Mouse (Mus musculus): Measurements from ENCODE around the gene Cep95. TPM values are rescaled to one million over a fixed set of nuclear protein-coding genes. Genes with fewer than 3 reads are reported as not detected.

Gene Cep95
- polyA plus RNA-seq, 1 experiment from 2014 or later = 10.0 TPM

GRCm38 (mm10) chr11:106766611-106767162 lies 22.4 kb upstream of the Cep95 start:
- Histone ChIP-seq H3K36me3 (ENCODE audit: control insufficient read depth, insufficient read depth) (peaks cover 41% of the 10 kb centered on the region), H3K9ac (ENCODE audit: low read depth, low read length) (no peak overlapping the region), H3K9me3 (replicated peaks; ENCODE audit: control insufficient read depth, low read length) (no peaks in the 10 kb centered on the region), H3K4me1 (ENCODE audit: control insufficient read depth, low read depth, low read length) (no peaks in the 10 kb centered on the region; the same call in none of the 2 replicates), H3K4me3 (ENCODE audit: low read depth, low read length) (no peak overlapping the region), H3K27ac (ENCODE audit: low read length) (no peak overlapping the region), H3K4me2 (ENCODE audit: low read depth, low read length) (no peak overlapping the region), H3K27me3 (ENCODE audit: control insufficient read depth, insufficient read depth, low read depth, low read length) (no peaks in the 10 kb centered on the region)
- no peak for ATAC-seq (ENCODE audit: low read depth)
- WGBS (ENCODE audit: insufficient replicate concordance) = 79% methylated on average over 4 of the region's 4 CpGs

- H3K4me2 ChIP-seq (ENCODE audit: low read depth, low read length) = no peak overlapping the region
- H3K27me3 ChIP-seq (ENCODE audit: control insufficient read depth, insufficient read depth, low read depth, low read length) = no peaks in the 10 kb centered on the region
- H3K36me3 ChIP-seq (ENCODE audit: control insufficient read depth, insufficient read depth) = peaks cover 44% of the 10 kb centered on the region
- no peaks in the 10 kb centered on the region; the same call in none of the 2 replicates for H3K4me1 ChIP-seq (ENCODE audit: control insufficient read depth, low read depth, low read length)
- ATAC-seq (ENCODE audit: low read depth) = no peak
- 80% methylated on average over 4 of the region's 4 CpGs for WGBS (ENCODE audit: insufficient replicate concordance)
- no peak overlapping the region for H3K9ac ChIP-seq (ENCODE audit: low read depth, low read length)
- H3K9me3 ChIP-seq (replicated peaks; ENCODE audit: control insufficient read depth, low read length) = no peaks in the 10 kb centered on the region
- H3K27ac ChIP-seq (ENCODE audit: low read length) = no peak overlapping the region
- H3K4me3 ChIP-seq (ENCODE audit: low read depth, low read length) = no peak overlapping the region
These were observed 21.5 kb upstream of the Cep95 start for GRCm38 (mm10) chr11:106767516-106767915.

GRCm38 (mm10) chr11:106770195-106770974 lies 18.7 kb upstream of the Cep95 start:
- Histone ChIP-seq H3K27ac (ENCODE audit: low read length) (no peak overlapping the region), H3K4me1 (ENCODE audit: control insufficient read depth, low read depth, low read length) (no peaks in the 10 kb centered on the region), H3K4me3 (ENCODE audit: low read depth, low read length) (no peak overlapping the region), H3K27me3 (ENCODE audit: control insufficient read depth, insufficient read depth, low read depth, low read length) (no peaks in the 10 kb centered on the region), H3K9ac (ENCODE audit: low read depth, low read length) (no peak overlapping the region), H3K4me2 (ENCODE audit: low read depth, low read length) (no peak overlapping the region), H3K36me3 (ENCODE audit: control insufficient read depth, insufficient read depth) (peaks cover 54% of the 10 kb centered on the region), H3K9me3 (replicated peaks; ENCODE audit: control insufficient read depth, low read length) (no peaks in the 10 kb centered on the region)
- no peak for ATAC-seq (ENCODE audit: low read depth)
- 67% methylated on average over 9 of the region's 9 CpGs for WGBS (ENCODE audit: insufficient replicate concordance)

- no peaks in the 10 kb centered on the region for H3K9me3 ChIP-seq (replicated peaks; ENCODE audit: control insufficient read depth, low read length)
- H3K4me2 ChIP-seq (ENCODE audit: low read depth, low read length) = no peak overlapping the region
- no peak for ATAC-seq (ENCODE audit: low read depth)
- no peak overlapping the region for H3K27ac ChIP-seq (ENCODE audit: low read length)
- H3K9ac ChIP-seq (ENCODE audit: low read depth, low read length) = no peak overlapping the region
- H3K36me3 ChIP-seq (ENCODE audit: control insufficient read depth, insufficient read depth) = peaks cover 46% of the 10 kb centered on the region
- H3K4me1 ChIP-seq (ENCODE audit: control insufficient read depth, low read depth, low read length) = peaks cover 3% of the 10 kb centered on the region
- 84% methylated on average over 9 of the region's 9 CpGs for WGBS (ENCODE audit: insufficient replicate concordance)
- no peak overlapping the region for H3K4me3 ChIP-seq (ENCODE audit: low read depth, low read length)
- H3K27me3 ChIP-seq (ENCODE audit: control insufficient read depth, insufficient read depth, low read depth, low read length) = no peaks in the 10 kb centered on the region
These were observed 16.0 kb upstream of the Cep95 start for GRCm38 (mm10) chr11:106773061-106773460.

- Histone ChIP-seq H3K27ac (ENCODE audit: low read length) (no peak overlapping the region), H3K27me3 (ENCODE audit: control insufficient read depth, insufficient read depth, low read depth, low read length) (no peaks in the 10 kb centered on the region), H3K4me3 (ENCODE audit: low read depth, low read length) (no peak overlapping the region), H3K9me3 (replicated peaks; ENCODE audit: control insufficient read depth, low read length) (no peaks in the 10 kb centered on the region), H3K4me2 (ENCODE audit: low read depth, low read length) (no peak overlapping the region), H3K9ac (ENCODE audit: low read depth, low read length) (no peak overlapping the region), H3K36me3 (ENCODE audit: control insufficient read depth, insufficient read depth) (peaks cover 27% of the 10 kb centered on the region), H3K4me1 (ENCODE audit: control insufficient read depth, low read depth, low read length) (peaks cover 11% of the 10 kb centered on the region)
- no peak for ATAC-seq (ENCODE audit: low read depth)
- 70% methylated on average over 4 of the region's 4 CpGs for WGBS (ENCODE audit: insufficient replicate concordance)
These were observed 12.1 kb upstream of the Cep95 start for GRCm38 (mm10) chr11:106776960-106777359.

- no peaks in the 10 kb centered on the region for H3K27me3 ChIP-seq (ENCODE audit: control insufficient read depth, insufficient read depth, low read depth, low read length)
- H3K4me1 ChIP-seq (ENCODE audit: control insufficient read depth, low read depth, low read length) = peaks cover 11% of the 10 kb centered on the region
- H3K4me2 ChIP-seq (ENCODE audit: low read depth, low read length) = peak overlapping the region; percentile 93; the same call in 1 of the 2 replicates
- no peaks in the 10 kb centered on the region for H3K9me3 ChIP-seq (replicated peaks; ENCODE audit: control insufficient read depth, low read length)
- 81% methylated on average over 3 of the region's 3 CpGs for WGBS (ENCODE audit: insufficient replicate concordance)
- H3K9ac ChIP-seq (ENCODE audit: low read depth, low read length) = no peak overlapping the region
- peaks cover 30% of the 10 kb centered on the region for H3K36me3 ChIP-seq (ENCODE audit: control insufficient read depth, insufficient read depth)
- H3K4me3 ChIP-seq (ENCODE audit: low read depth, low read length) = no peak overlapping the region
- ATAC-seq (ENCODE audit: low read depth) = no peak
- H3K27ac ChIP-seq (ENCODE audit: low read length) = no peak overlapping the region; the same call in 1 of the 2 replicates
These were observed 11.7 kb upstream of the Cep95 start for GRCm38 (mm10) chr11:106777395-106777794.

- H3K4me2 ChIP-seq (ENCODE audit: low read depth, low read length) = peak overlapping the region; percentile 93
- H3K9me3 ChIP-seq (replicated peaks; ENCODE audit: control insufficient read depth, low read length) = no peaks in the 10 kb centered on the region
- 69% methylated on average over 7 of the region's 7 CpGs for WGBS (ENCODE audit: insufficient replicate concordance)
- H3K4me3 ChIP-seq (ENCODE audit: low read depth, low read length) = peak overlapping the region; percentile 85
- peaks cover 14% of the 10 kb centered on the region for H3K4me1 ChIP-seq (ENCODE audit: control insufficient read depth, low read depth, low read length)
- H3K27me3 ChIP-seq (ENCODE audit: control insufficient read depth, insufficient read depth, low read depth, low read length) = no peaks in the 10 kb centered on the region
- H3K9ac ChIP-seq (ENCODE audit: low read depth, low read length) = no peak overlapping the region; the same call in 1 of the 2 replicates
- H3K27ac ChIP-seq (ENCODE audit: low read length) = no peak overlapping the region
- H3K36me3 ChIP-seq (ENCODE audit: control insufficient read depth, insufficient read depth) = peaks cover 30% of the 10 kb centered on the region
- ATAC-seq (ENCODE audit: low read depth) = no peak
These were observed 10.9 kb upstream of the Cep95 start for GRCm38 (mm10) chr11:106778132-106778531.

- Histone ChIP-seq H3K4me3 (ENCODE audit: low read depth, low read length) (peak overlapping the region; percentile 85), H3K9me3 (replicated peaks; ENCODE audit: control insufficient read depth, low read length) (no peaks in the 10 kb centered on the region), H3K4me1 (ENCODE audit: control insufficient read depth, low read depth, low read length) (peaks cover 14% of the 10 kb centered on the region), H3K36me3 (ENCODE audit: control insufficient read depth, insufficient read depth) (peaks cover 35% of the 10 kb centered on the region), H3K27ac (ENCODE audit: low read length) (peak overlapping the region; percentile 97), H3K27me3 (ENCODE audit: control insufficient read depth, insufficient read depth, low read depth, low read length) (no peaks in the 10 kb centered on the region), H3K4me2 (ENCODE audit: low read depth, low read length) (peak overlapping the region; percentile 93), H3K9ac (ENCODE audit: low read depth, low read length) (peak overlapping the region; percentile 91)
- WGBS (ENCODE audit: insufficient replicate concordance) = under 1% methylated on average over 39 of the region's 39 CpGs
- peak; percentile 60 for ATAC-seq (ENCODE audit: low read depth)
These were observed 10.3 kb upstream of the Cep95 start for GRCm38 (mm10) chr11:106778589-106779387.

All from liver, embryonic 16.5 days (tissue).